Mouse (Mus musculus) B cell, adult 2 months (primary cell): Measurements from ENCODE around the gene Tbc1d22b.
A peak's percentile ranks its signal among the peaks of the same experiment; 100 is the strongest.
"Not testable (repeated sequence)": the region's sequence is repeated elsewhere in the genome, so short reads cannot be mapped to it uniquely, and the experiment has no call there.

Source experiments
- DNase-seq, 2 experiments: peaks; one replicate each; pipeline ENCODE4 v3.0.0; 2022

The Tbc1d22b gene

GRCm38 (mm10) chr17:29549543-29550428 lies at the start of gene Tbc1d22b, which contains the start of gene Gm17657:
Gene Tbc1d22b (plus strand): TSS chr17:29549785.
Gene Gm17657 (minus strand): TSS chr17:29549638.
- peak; percentile 94 to 96 for DNase-seq

- no peak for DNase-seq
Measured at GRCm38 (mm10) chr17:29500243-29500740, 49.3 kb upstream of the Tbc1d22b start.

GRCm38 (mm10) chr17:29500802-29501469 lies 48.6 kb upstream of the Tbc1d22b start:
- DNase-seq = no peak

- no peak for DNase-seq
Measured at GRCm38 (mm10) chr17:29502005-29502668, 47.4 kb upstream of the Tbc1d22b start.

GRCm38 (mm10) chr17:29502669-29503665 lies 46.6 kb upstream of the Tbc1d22b start:
- DNase-seq = no peak

- DNase-seq = peak; percentile 46 to 51
Measured at GRCm38 (mm10) chr17:29503700-29504099, 45.9 kb upstream of the Tbc1d22b start.

GRCm38 (mm10) chr17:29508927-29509608 lies 40.5 kb upstream of the Tbc1d22b start:
- peak; percentile 39 to 47 for DNase-seq

GRCm38 (mm10) chr17:29510691-29511090 lies 38.9 kb upstream of the Tbc1d22b start:
- DNase-seq = peak; percentile 45 to 49

- DNase-seq = peak; percentile 72 to 73
Measured at GRCm38 (mm10) chr17:29513044-29513730, 36.4 kb upstream of the Tbc1d22b start.

- DNase-seq = peak; percentile 85 to 86
Measured at GRCm38 (mm10) chr17:29514435-29514834, 35.1 kb upstream of the Tbc1d22b start.

GRCm38 (mm10) chr17:29518665-29519064 lies 30.9 kb upstream of the Tbc1d22b start:
- DNase-seq = not testable (repeated sequence)

- DNase-seq = no peak
Measured at GRCm38 (mm10) chr17:29519731-29520130, 29.9 kb upstream of the Tbc1d22b start.

- no peak for DNase-seq
Measured at GRCm38 (mm10) chr17:29525613-29526012, 24.0 kb upstream of the Tbc1d22b start.

GRCm38 (mm10) chr17:29528568-29529187 lies 20.9 kb upstream of the Tbc1d22b start:
- no peak for DNase-seq

- no peak for DNase-seq
Measured at GRCm38 (mm10) chr17:29530508-29530907, 19.1 kb upstream of the Tbc1d22b start.

GRCm38 (mm10) chr17:29531278-29531677 lies 18.3 kb upstream of the Tbc1d22b start:
- DNase-seq = peak; percentile 54 to 62

- DNase-seq = peak; percentile 35 to 46
Measured at GRCm38 (mm10) chr17:29531757-29532384, 17.7 kb upstream of the Tbc1d22b start.

GRCm38 (mm10) chr17:29533866-29534265 lies 15.7 kb upstream of the Tbc1d22b start:
- no peak for DNase-seq

- no peak for DNase-seq
Measured at GRCm38 (mm10) chr17:29540426-29540825, 9.2 kb upstream of the Tbc1d22b start.
